Mouse (Mus musculus): ENCODE data around the gene Olfr104-ps. TPM values are rescaled to one million over a fixed set of nuclear protein-coding genes. Genes with fewer than 3 reads are reported as not detected.

Gene Olfr104-ps
- total RNA-seq (2017) = not detected in 3 replicates

DNA sequence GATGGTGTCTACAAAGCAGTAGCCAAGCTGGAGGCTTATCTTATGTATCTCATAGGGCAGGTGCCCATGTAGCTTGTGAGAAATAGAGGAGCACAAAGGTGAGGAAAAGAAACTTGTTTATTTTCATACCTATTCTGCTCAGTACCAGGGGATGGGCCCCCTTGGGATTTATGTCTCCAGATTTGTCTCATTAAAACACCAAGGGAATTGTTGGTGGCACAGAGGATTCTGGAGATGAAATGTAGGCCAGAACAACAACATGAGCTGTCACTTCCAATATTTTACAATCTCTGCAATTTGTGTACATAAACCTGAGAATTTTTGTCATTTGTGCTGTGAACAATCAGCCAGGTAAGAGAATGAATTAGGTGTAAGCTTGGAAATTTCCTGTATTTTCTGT lies at the start of gene Olfr104-ps:
TSS of gene Olfr104-ps (plus strand) at position 301 of the 400 bp plus-strand sequence.
- no peak for ATAC-seq (replicated peaks; ENCODE audit: insufficient number of reproducible peaks, low FRiP score, low TSS enrichment, poor library complexity, severe bottlenecking)

DNA sequence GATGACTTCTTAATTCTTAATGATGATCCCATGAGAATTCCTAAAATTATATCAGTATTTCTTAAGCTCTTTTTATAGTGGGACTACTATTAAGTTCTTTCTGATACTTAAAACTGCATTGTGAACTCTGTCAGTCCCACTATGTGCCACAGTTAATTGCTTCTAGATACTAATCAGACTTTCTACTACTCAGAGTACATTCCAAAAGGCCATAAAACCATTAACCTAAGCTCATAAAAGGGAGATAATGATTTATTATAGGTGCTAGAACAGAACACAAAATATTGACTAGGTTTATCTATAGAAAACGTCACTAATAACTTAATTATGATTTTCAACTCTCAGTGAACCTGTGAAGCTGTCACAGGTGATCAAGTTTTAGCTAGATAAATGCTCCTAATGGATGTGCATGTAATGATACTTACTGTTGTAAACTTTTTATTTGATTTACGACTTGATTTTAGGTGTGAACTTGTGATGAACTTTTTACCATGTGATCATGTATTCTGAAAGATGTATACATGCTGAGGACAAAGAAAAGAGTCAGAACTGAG lies 49.2 kb upstream of the Olfr104-ps start:
- no peak for ATAC-seq (replicated peaks; ENCODE audit: insufficient number of reproducible peaks, low FRiP score, low TSS enrichment, poor library complexity, severe bottlenecking)

DNA sequence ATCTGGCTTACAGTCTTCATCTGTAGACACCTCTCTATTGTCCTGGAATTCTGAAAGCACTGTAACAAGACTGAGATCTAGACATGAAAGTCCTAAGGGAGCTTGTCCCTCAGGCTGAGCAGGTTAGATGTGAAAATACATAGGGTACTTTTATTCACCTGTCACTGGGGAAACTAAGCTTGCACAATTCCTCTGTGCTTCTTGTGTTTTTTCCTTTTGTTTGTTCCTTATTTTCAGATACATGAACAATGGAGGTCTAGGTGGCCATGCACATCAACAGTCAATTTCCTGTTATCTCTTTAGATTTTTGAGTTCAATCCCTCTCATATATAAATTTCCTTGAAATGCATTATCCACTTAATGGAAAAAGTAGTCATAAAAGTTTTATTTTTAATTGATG lies 42.4 kb upstream of the Olfr104-ps start, which contains the start of gene Olfr102:
TSS of gene Olfr102 (minus strand) at position 101 of the 400 bp plus-strand sequence.
- ATAC-seq (replicated peaks; ENCODE audit: insufficient number of reproducible peaks, low FRiP score, low TSS enrichment, poor library complexity, severe bottlenecking) = no peak

DNA sequence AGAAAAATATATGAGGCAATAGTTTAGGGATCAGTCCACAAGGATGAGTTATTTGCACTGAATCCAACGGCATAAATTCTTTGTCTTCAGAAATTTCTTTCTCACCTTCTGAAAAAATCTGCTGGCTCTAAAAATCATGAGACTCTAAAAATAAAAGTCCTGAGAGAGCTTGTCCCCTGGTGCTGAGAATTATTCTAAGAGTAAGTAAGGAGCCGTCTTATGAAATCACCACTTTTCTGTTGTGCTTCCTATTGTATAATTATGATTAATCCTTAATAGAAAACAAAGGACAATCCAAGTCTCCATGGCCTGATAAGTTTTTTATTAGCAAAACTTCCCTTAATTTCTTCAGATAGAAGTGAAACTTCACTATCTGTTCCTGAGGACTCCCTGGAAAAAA lies 19.8 kb upstream of the Olfr104-ps start, which contains the start of gene Olfr103:
TSS of gene Olfr103 (minus strand) at position 101 of the 400 bp plus-strand sequence.
- ATAC-seq (replicated peaks; ENCODE audit: insufficient number of reproducible peaks, low FRiP score, low TSS enrichment, poor library complexity, severe bottlenecking) = no peak

DNA sequence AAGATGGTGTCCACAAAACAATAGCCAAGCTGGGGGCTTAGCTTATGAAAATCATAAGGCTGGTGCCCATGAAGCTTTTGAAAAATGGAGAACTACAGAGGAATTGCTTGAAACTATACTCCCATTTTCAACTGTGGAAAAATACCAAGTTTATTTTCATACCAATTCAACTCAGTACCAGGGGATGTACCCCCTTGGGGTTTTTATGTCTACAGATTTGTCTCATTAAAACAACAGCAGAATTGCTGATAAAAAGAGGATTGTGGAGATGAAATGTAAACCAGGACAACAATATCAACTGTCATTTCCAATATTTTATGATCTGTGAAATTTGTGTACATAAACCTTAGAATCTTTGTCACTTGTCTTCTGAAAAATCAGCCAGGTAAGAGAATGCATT lies 19.4 kb downstream of the Olfr104-ps start, which contains the start of gene Olfr105-ps:
TSS of gene Olfr105-ps (plus strand) at position 301 of the 400 bp plus-strand sequence.
- no peak for ATAC-seq (replicated peaks; ENCODE audit: insufficient number of reproducible peaks, low FRiP score, low TSS enrichment, poor library complexity, severe bottlenecking)

DNA sequence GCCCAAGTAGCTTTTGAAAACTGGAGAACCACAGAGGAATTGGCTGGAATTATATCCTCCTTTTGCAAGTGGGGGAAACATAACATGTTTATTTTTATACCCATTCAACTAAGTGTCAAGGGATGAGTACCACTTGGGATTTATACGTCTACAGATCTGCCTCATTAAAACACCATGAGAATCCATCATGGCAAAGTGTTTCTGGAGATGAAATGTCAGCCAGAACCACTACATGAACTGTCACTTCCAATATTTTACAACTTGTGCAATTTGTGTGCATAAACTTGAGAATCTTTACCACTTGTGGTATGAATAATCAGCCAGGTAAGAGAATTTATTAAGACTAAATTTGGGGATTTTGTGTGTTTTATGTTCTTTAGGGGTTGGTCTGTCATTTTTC lies 30.7 kb downstream of the Olfr104-ps start, which contains the start of gene Olfr106-ps:
TSS of gene Olfr106-ps (plus strand) at position 301 of the 400 bp plus-strand sequence.
- ATAC-seq (replicated peaks; ENCODE audit: insufficient number of reproducible peaks, low FRiP score, low TSS enrichment, poor library complexity, severe bottlenecking) = no peak

DNA sequence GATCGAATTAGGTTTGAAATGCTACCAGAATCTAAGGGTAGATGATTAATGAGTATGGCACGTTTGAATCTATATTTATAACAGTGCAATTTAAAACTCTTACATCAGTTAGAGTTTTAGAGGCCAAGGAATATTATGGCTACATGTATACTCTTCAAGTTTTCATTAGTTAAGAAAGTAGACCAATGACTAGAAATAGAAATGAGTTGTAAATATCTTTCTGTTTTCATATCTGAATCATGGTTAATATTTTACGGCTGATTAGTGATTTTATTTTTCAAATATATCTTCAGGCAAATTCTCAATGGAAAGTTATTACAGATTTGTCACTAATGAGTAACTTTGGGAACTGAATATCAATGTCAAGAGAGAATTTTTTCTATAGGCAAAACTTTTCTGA lies 39.5 kb downstream of the Olfr104-ps start, which contains the start of gene Olfr107:
TSS of gene Olfr107 (plus strand) at position 301 of the 400 bp plus-strand sequence.
- ATAC-seq (replicated peaks; ENCODE audit: insufficient number of reproducible peaks, low FRiP score, low TSS enrichment, poor library complexity, severe bottlenecking) = no peak

DNA sequence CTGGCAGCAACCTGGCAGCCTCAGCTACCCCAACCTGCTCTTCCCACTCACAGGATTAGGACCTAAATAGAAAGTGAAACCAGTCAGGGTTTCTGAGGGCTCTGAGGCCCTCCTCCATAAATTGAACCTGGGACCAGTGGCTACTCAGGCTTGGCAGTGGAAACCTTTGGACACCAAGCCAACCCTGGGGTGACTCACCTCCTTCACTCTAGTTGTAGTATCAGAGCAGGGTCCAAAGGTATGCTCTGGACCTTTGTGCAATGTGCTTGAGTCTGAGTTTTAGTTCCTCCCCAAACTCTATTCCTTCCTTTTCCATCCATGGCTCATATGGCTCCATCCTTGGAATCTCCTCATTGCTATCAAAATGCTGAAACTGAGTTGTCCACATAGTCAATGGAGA lies 54.0 kb downstream of the Olfr104-ps start:
- ATAC-seq (replicated peaks; ENCODE audit: insufficient number of reproducible peaks, low FRiP score, low TSS enrichment, poor library complexity, severe bottlenecking) = no peak

Other genes starting within 250 kb of the Olfr104-ps start
- gene Olfr92, start 239.5 kb upstream of the Olfr104-ps start, total RNA-seq (2017) = 0.48 TPM in 1 of 3 replicates, not detected in the others
- not detected in 3 replicates for gene Olfr93, start 198.1 kb upstream of the Olfr104-ps start, total RNA-seq (2017)
- not detected in 3 replicates for gene Ubd, start 165.7 kb upstream of the Olfr104-ps start, total RNA-seq (2017)
- gene Olfr94, start 158.6 kb upstream of the Olfr104-ps start, total RNA-seq (2017) = not detected in 3 replicates
- not detected in 3 replicates for gene Olfr95, start 146.5 kb upstream of the Olfr104-ps start, total RNA-seq (2017)
- not detected in 3 replicates for gene Olfr96, start 139.4 kb upstream of the Olfr104-ps start, total RNA-seq (2017)
- not detected in 3 replicates for gene Olfr97, start 122.3 kb upstream of the Olfr104-ps start, total RNA-seq (2017)
- not detected in 3 replicates for gene Olfr98, start 95.8 kb upstream of the Olfr104-ps start, total RNA-seq (2017)
- gene H2-M3, start 89.4 kb upstream of the Olfr104-ps start, total RNA-seq (2017) = 78.7 to 86.4 TPM (median 79.2 TPM) in 3 replicates
- not detected in 3 replicates for gene Olfr99, start 76.1 kb upstream of the Olfr104-ps start, total RNA-seq (2017)
- not detected in 3 replicates for gene Olfr101, start 55.3 kb upstream of the Olfr104-ps start, total RNA-seq (2017)
- gene Olfr102, start 42.5 kb upstream of the Olfr104-ps start, total RNA-seq (2017) = not detected in 3 replicates
- not detected in 3 replicates for gene Olfr103, start 19.9 kb upstream of the Olfr104-ps start, total RNA-seq (2017)
- not detected in 3 replicates for gene Olfr105-ps, start 19.5 kb downstream of the Olfr104-ps start, total RNA-seq (2017)
- gene Olfr106-ps, start 30.8 kb downstream of the Olfr104-ps start, total RNA-seq (2017) = not detected in 3 replicates
- gene Olfr107, start 39.6 kb downstream of the Olfr104-ps start, total RNA-seq (2017) = not detected in 3 replicates
- not detected in 3 replicates for gene Olfr108, start 85.9 kb downstream of the Olfr104-ps start, total RNA-seq (2017)
- gene Olfr109, start 99.3 kb downstream of the Olfr104-ps start, total RNA-seq (2017) = not detected in 3 replicates
- gene H2-M2, start 124.0 kb downstream of the Olfr104-ps start, total RNA-seq (2017) = 0.87 to 3.0 TPM in 2 of 3 replicates, not detected in the other
- gene Olfr110, start 132.9 kb downstream of the Olfr104-ps start, total RNA-seq (2017) = not detected in 3 replicates
- gene Olfr111, start 148.4 kb downstream of the Olfr104-ps start, total RNA-seq (2017) = 0.29 TPM in 1 of 3 replicates, not detected in the others
- not detected in 3 replicates for gene Olfr112, start 209.9 kb downstream of the Olfr104-ps start, total RNA-seq (2017)
- not detected in 3 replicates for gene Olfr113, start 218.1 kb downstream of the Olfr104-ps start, total RNA-seq (2017)
- gene Olfr114, start 233.2 kb downstream of the Olfr104-ps start, total RNA-seq (2017) = not detected in 3 replicates

Measured in monocyte, adult 5-6 weeks (primary cell).